ENCODE assay signal across 10 mouse cellular contexts in genomic region chr11:78831716-78832115, GRCm38 (mm10). TPM values are rescaled to one million over a fixed set of nuclear protein-coding genes. Genes with fewer than 3 reads are reported as not detected.
A peak's percentile ranks its signal among the peaks of the same experiment; 100 is the strongest.
DNase-seq lines count a peak whose midpoint lies in the region; ATAC-seq lines count a peak whose summit lies in the region.
"Had no signal": no experiment of that assay in that cellular context is flagged by ENCODE, and none has a peak within 500 bp of the region (broad histone marks: within the 10 kb centered on the region; RNA-seq: fewer than 3 reads in every experiment).

No protein-coding gene starts in this region.

- H3K27me3 ChIP-seq in forebrain, embryonic 10.5 days (ENCODE audit: poor library complexity, severe bottlenecking), result peaks cover 6% of the 10 kb centered on the region; the same call in 1 of the 2 replicates
- H3K27me3 ChIP-seq in forebrain, embryonic 11.5 days (ENCODE audit: control insufficient read depth, insufficient read depth, low read length), result no peaks in the 10 kb centered on the region
- peaks cover 4% of the 10 kb centered on the region; the same call in 1 of the 2 replicates for H3K27me3 ChIP-seq in limb, embryonic 12.5 days
- no peaks in the 10 kb centered on the region for H3K27me3 ChIP-seq in limb, embryonic 10.5 days (ENCODE audit: low read depth, poor library complexity, severe bottlenecking)

- no peaks in the 10 kb centered on the region for H3K9me3 ChIP-seq in forebrain, embryonic 10.5 days
- H3K9me3 ChIP-seq in forebrain, embryonic 11.5 days (ENCODE audit: control insufficient read depth, low read length), result no peaks in the 10 kb centered on the region
- H3K9me3 ChIP-seq in limb, embryonic 12.5 days, result no peaks in the 10 kb centered on the region
- H3K9me3 ChIP-seq in limb, embryonic 10.5 days (replicated peaks), result no peaks in the 10 kb centered on the region

- no peak for ATAC-seq in forebrain, embryonic 11.5 days (replicated peaks; ENCODE audit: low FRiP score)
- no peak for ATAC-seq in limb, embryonic 12.5 days (ENCODE audit: insufficient number of reproducible peaks, insufficient read depth, low FRiP score, low TSS enrichment, low read depth)
- no peak for ATAC-seq in megakaryocyte, adult 5-6 weeks (ENCODE audit: poor library complexity, severe bottlenecking)
- ATAC-seq: intestine, postnatal 0 days had no signal

- H3K9ac ChIP-seq in forebrain, embryonic 11.5 days (ENCODE audit: low read length), result no peak overlapping the region
- H3K9ac ChIP-seq in limb, embryonic 12.5 days (replicated peaks), result no peak overlapping the region

- H3K36me3 ChIP-seq in forebrain, embryonic 10.5 days (replicated peaks), result no peaks in the 10 kb centered on the region
- H3K36me3 ChIP-seq in forebrain, embryonic 11.5 days (ENCODE audit: control insufficient read depth, insufficient read depth, low read length), result no peaks in the 10 kb centered on the region
- H3K36me3 ChIP-seq in limb, embryonic 12.5 days, result no peaks in the 10 kb centered on the region
- H3K36me3 ChIP-seq in limb, embryonic 10.5 days, result no peaks in the 10 kb centered on the region

- H3K4me3 ChIP-seq in forebrain, embryonic 10.5 days, result no peak overlapping the region
- H3K4me3 ChIP-seq in forebrain, embryonic 11.5 days (ENCODE audit: low read depth, low read length), result no peak overlapping the region
- H3K4me3 ChIP-seq in limb, embryonic 12.5 days (replicated peaks), result no peak overlapping the region
- no peak overlapping the region for H3K4me3 ChIP-seq in limb, embryonic 10.5 days

- no peak overlapping the region for H3K4me2 ChIP-seq in forebrain, embryonic 11.5 days (ENCODE audit: low read depth, low read length, severe bottlenecking)
- no peak overlapping the region for H3K4me2 ChIP-seq in limb, embryonic 12.5 days

- no peak for DNase-seq in forebrain, embryonic 10.5 days (ENCODE audit: extremely low spot score, low spot score)
- no peak for DNase-seq in forebrain, embryonic 11.5 days (ENCODE audit: low spot score)
- no peak for DNase-seq in limb, embryonic 10.5 days (ENCODE audit: low spot score)
- peak; percentile 70 for DNase-seq in left cerebral cortex, adult 11 months (ENCODE audit: low spot score)
- peak; percentile 81 to 87 for DNase-seq in right cerebral cortex, postnatal 10 days (ENCODE audit: low spot score in 2 of 2)
- no peak for DNase-seq in ovary, postnatal 10 days (ENCODE audit: low spot score)
- DNase-seq: heart, adult 11 months had no signal

- 0 out of 2 replicates have a peak overlapping the region, but pooled peaks have one; percentile 37 for H3K27ac ChIP-seq in forebrain, embryonic 10.5 days
- H3K27ac ChIP-seq in forebrain, embryonic 11.5 days (ENCODE audit: low read depth, low read length), result no peak overlapping the region
- H3K27ac ChIP-seq in limb, embryonic 12.5 days, result peak overlapping the region; percentile 67; the same call in 1 of the 2 replicates
- no peak overlapping the region for H3K27ac ChIP-seq in limb, embryonic 10.5 days

- 84% methylated on average over 4 of the region's 4 CpGs for WGBS in forebrain, embryonic 10.5 days
- 83% methylated on average over 4 of the region's 4 CpGs for WGBS in forebrain, embryonic 11.5 days
- 41% methylated on average over 4 of the region's 4 CpGs for WGBS in limb, embryonic 12.5 days
- 82% methylated on average over 4 of the region's 4 CpGs for WGBS in limb, embryonic 10.5 days

- peaks cover 59% of the 10 kb centered on the region for H3K4me1 ChIP-seq in forebrain, embryonic 10.5 days
- H3K4me1 ChIP-seq in forebrain, embryonic 11.5 days (replicated peaks; ENCODE audit: control insufficient read depth, insufficient read depth, low read length), result peaks cover 2% of the 10 kb centered on the region; the same call in 1 of the 2 replicates
- peaks cover 31% of the 10 kb centered on the region for H3K4me1 ChIP-seq in limb, embryonic 12.5 days (replicated peaks)
- H3K4me1 ChIP-seq in limb, embryonic 10.5 days, result peaks cover 41% of the 10 kb centered on the region

RNA-seq across cellular contexts. Expression of gene Lyrm9, which starts 5.3 kb away (rescaled TPM):
- 23.4 and 26.2 TPM in 2 replicates for polyA plus RNA-seq in forebrain, embryonic 10.5 days (2016; fragmentation: Nextera tagmentation; extraction: Ambion mirVana)
- 18.6 and 23.4 TPM in 2 replicates for polyA plus RNA-seq in forebrain, embryonic 11.5 days (2014; fragmentation: Nextera tagmentation; extraction: Ambion mirVana)
- 13.7 and 14.9 TPM in 2 replicates for polyA plus RNA-seq in limb, embryonic 12.5 days (2016; fragmentation: Nextera tagmentation; extraction: Ambion mirVana)
- polyA plus RNA-seq in limb, embryonic 10.5 days (2016; fragmentation: Nextera tagmentation; extraction: Ambion mirVana), result 13.9 and 17.8 TPM in 2 replicates
- total RNA-seq in megakaryocyte, adult 5-6 weeks (2015), result 1.4 and 6.4 TPM in 2 replicates
- total RNA-seq in megakaryocyte, adult 5-6 weeks (2017), result 29.1 and 31.6 TPM in 2 replicates

Comparison
In these comparisons a context has a peak if more than half of its experiments do, and no peak if none do; other contexts are left out.
1. H3K27ac ChIP-seq: peak in forebrain, embryonic 10.5 days (single experiment) and limb, embryonic 12.5 days (single experiment); none in forebrain, embryonic 11.5 days (single experiment) and limb, embryonic 10.5 days (single experiment).
2. DNase-seq: peak in left cerebral cortex, adult 11 months (single experiment) and right cerebral cortex, postnatal 10 days (2 of 2); none in forebrain, embryonic 10.5 days (single experiment), forebrain, embryonic 11.5 days (single experiment), limb, embryonic 10.5 days (single experiment) and ovary, postnatal 10 days (single experiment).